Mouse (Mus musculus): ENCODE measurements around the gene Tsfm.

DNA sequence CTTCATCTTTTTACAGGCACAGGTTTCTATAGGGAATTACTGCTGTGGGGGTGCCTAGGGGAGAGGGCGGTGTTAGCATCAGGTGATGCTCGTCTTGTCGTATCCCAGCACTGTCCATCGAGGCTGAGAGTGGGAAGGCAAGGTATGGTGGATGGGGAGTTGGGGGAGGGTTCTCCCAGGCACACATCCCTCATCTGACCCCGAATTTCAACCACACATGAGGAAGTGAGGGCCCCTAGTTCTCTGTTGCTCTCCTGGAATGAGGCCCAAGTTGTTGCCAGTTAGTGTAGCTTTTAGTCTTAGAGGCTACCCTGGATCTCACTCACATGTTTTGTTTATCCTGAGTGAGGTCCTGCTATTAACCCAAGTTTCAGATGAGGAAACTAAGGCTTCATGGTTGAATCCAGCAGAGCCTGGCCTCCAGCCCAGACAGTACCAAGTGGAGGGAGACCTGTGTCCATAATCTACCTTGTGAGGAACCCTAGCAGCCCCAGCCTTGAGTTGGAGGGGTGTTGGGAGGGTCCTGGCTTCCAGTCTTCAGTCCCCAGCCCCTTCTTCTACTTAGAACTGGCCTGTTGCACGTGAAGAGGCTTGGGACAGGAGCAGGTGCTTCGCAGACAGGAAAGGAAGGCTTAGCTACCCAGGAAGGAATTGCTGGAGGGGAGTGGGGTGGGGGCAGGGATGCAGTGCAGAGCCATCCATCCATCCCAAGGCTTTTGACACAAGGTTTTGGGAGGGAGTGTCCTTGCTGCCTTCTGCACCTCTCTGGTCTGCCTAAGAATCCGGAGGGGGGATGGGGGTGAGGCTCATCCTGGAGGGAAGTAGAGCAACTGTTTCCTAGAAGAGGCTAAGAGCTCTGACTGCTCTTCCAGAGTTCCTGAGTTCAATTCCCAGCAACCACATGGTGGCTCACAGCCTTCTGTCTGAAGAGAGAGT is 43.2 kb downstream of the Tsfm start:
- TF ChIP-seq CTCF (IDR thresholded peaks at IDR 0.05; ENCODE audit: insufficient read depth, low read depth, low read length) (no peak), POLR2A (IDR thresholded peaks at IDR 0.05; ENCODE audit: insufficient read depth, low read depth, low read length) (no peak)

All from olfactory bulb, adult 2 months (tissue).